Mouse (Mus musculus): ENCODE data around the gene Src. TPM values are rescaled to one million over a fixed set of nuclear protein-coding genes. Genes with fewer than 3 reads are reported as not detected.
"Not testable (repeated sequence)": the region's sequence is repeated elsewhere in the genome, so short reads cannot be mapped to it uniquely, and the experiment has no call there.

Gene Src
- 14.8 and 18.5 TPM in 2 replicates for polyA plus RNA-seq (2015; fragmentation: Nextera tagmentation; extraction: Ambion mirVana)

DNA sequence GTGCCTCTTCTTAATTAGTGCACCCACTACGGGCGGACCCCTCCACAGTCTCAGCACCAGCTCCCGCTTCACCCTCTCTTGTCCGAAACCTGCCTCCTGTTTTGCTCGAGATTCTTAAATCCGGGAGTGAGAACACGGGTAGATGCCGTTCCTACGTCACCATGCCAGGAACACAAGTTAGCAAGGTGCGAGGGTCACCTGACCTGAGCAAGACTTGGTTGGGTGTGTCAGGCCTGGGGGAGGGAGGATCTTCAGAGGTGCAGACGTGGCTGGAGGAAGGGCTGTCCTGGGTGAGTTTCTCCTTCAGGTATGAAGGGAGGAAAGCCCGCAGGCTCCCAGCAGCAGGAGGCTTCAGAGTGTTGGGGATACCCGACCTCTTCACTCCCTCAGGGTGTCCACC is at the start of gene Src:
Gene Src (plus strand): TSS at position 239 of the 400 bp plus-strand sequence.
- Histone ChIP-seq H3K9ac (no peak within 1 kb of the TSS), H3K27ac (no peak within 1 kb of the TSS), H3K9me3 (no peaks in the 10 kb centered on the region), H3K4me2 (no peak within 1 kb of the TSS), H3K4me3 (no peak within 1 kb of the TSS), H3K36me3 (no peaks in the 10 kb centered on the region), H3K4me1 (peaks cover 22% of the 10 kb centered on the region), H3K27me3 (no peaks in the 10 kb centered on the region)
- ATAC-seq (ENCODE audit: insufficient number of reproducible peaks, low FRiP score, low TSS enrichment, low read depth) = no peak
- WGBS = 24% methylated on average over 13 of the region's 13 CpGs

DNA sequence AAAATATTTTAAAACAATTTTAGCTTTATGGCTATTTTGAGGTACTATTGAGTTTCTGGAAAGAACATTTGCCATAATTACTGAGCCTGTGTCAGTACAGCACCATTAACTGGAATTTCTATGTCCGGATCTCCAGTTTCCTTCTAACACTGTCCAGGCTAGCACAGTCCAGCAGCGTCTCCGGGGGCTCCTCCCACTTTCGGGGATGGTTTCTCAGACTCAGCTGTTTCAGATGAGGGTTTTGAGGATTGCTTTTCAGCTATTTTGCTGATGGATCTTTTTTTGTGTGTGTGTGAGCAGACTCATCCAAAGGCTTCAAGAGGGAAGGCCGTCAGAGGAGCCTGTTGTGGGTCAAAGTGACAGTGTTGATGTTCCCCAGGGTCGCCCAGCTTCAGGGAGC is 46.5 kb upstream of the Src start:
- ATAC-seq (ENCODE audit: insufficient number of reproducible peaks, low FRiP score, low TSS enrichment, low read depth) = no peak
- no peak overlapping the region for H3K4me2 ChIP-seq
- no peaks in the 10 kb centered on the region for H3K9me3 ChIP-seq
- peaks cover 8% of the 10 kb centered on the region; the same call in 1 of the 2 replicates for H3K36me3 ChIP-seq
- 68% methylated on average over 6 of the region's 6 CpGs for WGBS
- H3K4me1 ChIP-seq = peaks cover 34% of the 10 kb centered on the region
- H3K9ac ChIP-seq = no peak overlapping the region
- H3K27ac ChIP-seq = no peak overlapping the region
- no peaks in the 10 kb centered on the region for H3K27me3 ChIP-seq
- no peak overlapping the region for H3K4me3 ChIP-seq

DNA sequence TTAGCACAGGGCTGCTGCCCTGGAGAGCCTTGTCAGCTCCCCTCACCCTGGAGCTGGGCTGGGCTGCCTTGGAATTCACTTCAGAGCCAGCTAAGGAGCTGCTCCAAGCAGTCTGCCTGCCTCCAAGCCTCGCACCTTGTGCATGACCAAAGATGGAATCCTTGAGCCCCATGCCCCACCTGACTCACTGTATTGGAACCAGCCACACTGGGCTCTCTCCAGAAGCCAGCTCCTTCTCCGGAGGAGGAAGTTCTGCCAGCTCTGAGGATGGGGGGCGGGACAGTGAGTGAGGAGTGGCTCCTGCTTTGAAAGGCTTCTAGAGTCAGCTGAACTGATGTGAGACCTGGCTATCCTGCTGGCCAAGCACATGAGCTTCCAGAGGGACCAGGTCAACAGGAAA is 44.6 kb upstream of the Src start:
- Histone ChIP-seq H3K4me2 (no peak overlapping the region), H3K27me3 (no peaks in the 10 kb centered on the region), H3K27ac (no peak overlapping the region), H3K36me3 (peaks cover 8% of the 10 kb centered on the region; the same call in 1 of the 2 replicates), H3K9me3 (no peaks in the 10 kb centered on the region), H3K9ac (no peak overlapping the region), H3K4me1 (peaks cover 21% of the 10 kb centered on the region), H3K4me3 (no peak overlapping the region)
- 0 out of 2 replicates have a peak, but pooled peaks have one; percentile 35 for ATAC-seq (ENCODE audit: insufficient number of reproducible peaks, low FRiP score, low TSS enrichment, low read depth)
- 80% methylated on average over 3 of the region's 3 CpGs for WGBS

DNA sequence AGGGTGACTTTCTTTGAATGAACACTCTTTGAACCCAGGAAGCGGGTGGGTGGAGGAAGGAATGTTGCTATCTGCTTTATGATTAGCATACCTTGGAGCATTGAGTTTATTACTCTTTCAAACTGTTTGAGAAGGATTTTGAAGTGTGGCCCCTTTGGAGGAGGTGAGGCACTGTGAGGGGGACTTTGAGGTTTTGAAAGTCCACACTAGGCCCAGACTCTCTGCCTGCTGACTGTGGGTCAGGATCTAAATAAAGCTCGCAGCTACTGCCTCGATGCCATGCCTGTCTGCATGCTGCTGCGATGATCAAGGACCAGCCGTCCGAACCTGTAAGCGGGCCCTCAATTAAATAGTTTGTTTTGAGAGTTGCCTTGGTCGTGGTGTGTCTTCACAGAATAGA is 43.2 kb upstream of the Src start:
- no peak for ATAC-seq (ENCODE audit: insufficient number of reproducible peaks, low FRiP score, low TSS enrichment, low read depth)
- Histone ChIP-seq H3K4me2 (no peak overlapping the region), H3K27ac (no peak overlapping the region), H3K27me3 (no peaks in the 10 kb centered on the region), H3K36me3 (peaks cover 21% of the 10 kb centered on the region), H3K9me3 (no peaks in the 10 kb centered on the region), H3K4me1 (peaks cover 20% of the 10 kb centered on the region), H3K4me3 (no peak overlapping the region), H3K9ac (no peak overlapping the region)
- WGBS = 49% methylated on average over 8 of the region's 8 CpGs

DNA sequence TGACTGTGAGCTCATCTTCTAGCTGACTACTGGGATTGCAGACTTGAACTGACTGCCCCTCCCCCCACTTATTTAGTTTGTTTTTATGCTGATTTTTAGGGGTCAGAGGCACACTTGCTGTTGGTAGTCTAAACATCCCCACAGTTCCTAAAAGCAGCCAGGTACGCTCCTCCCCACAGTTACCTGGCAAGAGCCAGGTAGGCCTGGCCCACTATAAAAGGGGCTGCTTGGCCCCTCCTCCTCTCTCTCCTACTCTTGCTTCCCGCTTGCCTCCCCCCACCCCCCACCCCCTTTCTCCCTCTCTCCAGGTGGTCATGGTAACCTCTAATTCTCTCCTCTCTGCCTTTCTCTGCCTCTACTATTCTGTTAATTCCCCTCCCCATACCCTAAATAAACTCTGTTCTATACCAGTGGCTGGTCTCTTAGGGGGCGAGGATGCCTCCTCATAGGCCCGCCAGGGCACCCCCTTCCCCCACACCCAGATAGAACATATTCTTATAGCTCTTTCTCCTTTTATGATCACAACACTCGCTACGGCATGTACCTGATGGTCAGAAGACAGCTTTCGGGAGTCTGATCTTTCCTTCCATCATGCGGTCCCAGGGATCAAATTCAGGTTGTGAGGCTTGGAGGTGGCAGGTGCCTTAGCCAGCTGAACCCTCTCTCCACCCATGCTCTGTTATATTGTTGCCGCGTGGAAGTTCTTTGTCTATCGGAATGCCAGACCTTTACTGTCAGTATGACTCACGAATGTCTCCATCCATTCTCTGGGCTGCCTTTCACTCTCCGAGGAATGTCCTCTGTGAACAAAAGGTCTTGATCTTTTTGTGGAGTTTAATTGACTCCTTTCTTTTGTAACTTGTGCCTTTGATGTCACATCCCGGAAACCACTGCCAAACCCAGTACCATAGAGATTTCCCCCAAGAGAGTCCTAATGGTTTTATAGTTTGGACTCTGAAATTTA is 42.2 kb upstream of the Src start:
- WGBS = 36% methylated on average over 14 of the region's 14 CpGs
- peaks cover 20% of the 10 kb centered on the region for H3K4me1 ChIP-seq
- no peaks in the 10 kb centered on the region for H3K27me3 ChIP-seq
- peaks cover 27% of the 10 kb centered on the region for H3K36me3 ChIP-seq
- H3K4me3 ChIP-seq = no peak overlapping the region
- H3K4me2 ChIP-seq = no peak overlapping the region
- no peak overlapping the region for H3K9ac ChIP-seq
- H3K9me3 ChIP-seq = no peaks in the 10 kb centered on the region
- peak overlapping the region; percentile 11; the same call in 1 of the 2 replicates for H3K27ac ChIP-seq
- ATAC-seq (ENCODE audit: insufficient number of reproducible peaks, low FRiP score, low TSS enrichment, low read depth) = no peak

DNA sequence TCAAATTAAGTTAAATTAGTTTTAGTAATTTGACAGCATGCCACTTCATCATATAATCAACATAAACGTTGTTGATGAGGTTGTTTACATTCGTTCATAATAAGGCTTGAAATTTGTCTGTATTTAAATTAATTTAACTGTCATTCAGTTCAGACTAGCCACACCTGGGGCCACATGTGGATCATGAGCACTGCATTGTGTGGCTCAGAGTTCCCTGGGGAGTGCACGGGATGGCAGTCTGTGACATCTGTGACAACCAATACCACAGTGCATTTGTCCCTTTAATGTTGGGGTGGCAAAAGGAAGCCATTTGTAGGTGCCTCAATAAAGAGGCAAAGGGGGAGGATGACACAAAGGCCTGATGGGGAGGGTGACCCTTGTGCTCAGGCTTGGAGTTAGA is 41.2 kb upstream of the Src start:
- Histone ChIP-seq H3K9ac (no peak overlapping the region), H3K27me3 (no peaks in the 10 kb centered on the region), H3K4me3 (no peak overlapping the region), H3K36me3 (peaks cover 29% of the 10 kb centered on the region), H3K9me3 (no peaks in the 10 kb centered on the region), H3K27ac (no peak overlapping the region), H3K4me2 (no peak overlapping the region), H3K4me1 (peaks cover 20% of the 10 kb centered on the region)
- WGBS = 59% methylated on average over 3 of the region's 3 CpGs
- no peak for ATAC-seq (ENCODE audit: insufficient number of reproducible peaks, low FRiP score, low TSS enrichment, low read depth)

DNA sequence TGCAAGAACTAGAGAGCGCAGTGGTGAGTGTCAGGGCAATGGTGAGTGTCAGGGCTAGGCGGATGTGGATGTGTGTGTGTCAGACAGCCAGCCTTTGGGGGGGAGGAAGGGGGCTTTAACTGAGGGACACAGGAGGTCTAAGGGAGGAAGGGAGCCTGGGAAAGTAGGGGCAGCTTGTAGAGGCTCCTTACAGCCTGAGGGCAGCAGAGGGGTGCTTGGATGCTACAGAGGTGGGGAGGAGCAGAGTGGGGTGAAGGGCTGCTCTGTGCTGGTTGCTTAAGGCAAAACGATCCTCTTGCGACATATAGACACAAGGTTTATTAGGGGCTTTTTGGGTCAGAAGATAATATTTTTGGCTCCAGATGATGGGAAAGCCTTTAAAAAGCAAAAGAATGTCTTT is 33.4 kb upstream of the Src start:
- Histone ChIP-seq H3K27me3 (no peaks in the 10 kb centered on the region), H3K4me1 (peaks cover 6% of the 10 kb centered on the region), H3K27ac (peak overlapping the region; percentile 11; the same call in 1 of the 2 replicates), H3K4me2 (no peak overlapping the region), H3K9ac (no peak overlapping the region), H3K9me3 (no peaks in the 10 kb centered on the region), H3K4me3 (no peak overlapping the region), H3K36me3 (peaks cover 36% of the 10 kb centered on the region)
- WGBS = 66% methylated on average over 4 of the region's 4 CpGs
- no peak for ATAC-seq (ENCODE audit: insufficient number of reproducible peaks, low FRiP score, low TSS enrichment, low read depth)

DNA sequence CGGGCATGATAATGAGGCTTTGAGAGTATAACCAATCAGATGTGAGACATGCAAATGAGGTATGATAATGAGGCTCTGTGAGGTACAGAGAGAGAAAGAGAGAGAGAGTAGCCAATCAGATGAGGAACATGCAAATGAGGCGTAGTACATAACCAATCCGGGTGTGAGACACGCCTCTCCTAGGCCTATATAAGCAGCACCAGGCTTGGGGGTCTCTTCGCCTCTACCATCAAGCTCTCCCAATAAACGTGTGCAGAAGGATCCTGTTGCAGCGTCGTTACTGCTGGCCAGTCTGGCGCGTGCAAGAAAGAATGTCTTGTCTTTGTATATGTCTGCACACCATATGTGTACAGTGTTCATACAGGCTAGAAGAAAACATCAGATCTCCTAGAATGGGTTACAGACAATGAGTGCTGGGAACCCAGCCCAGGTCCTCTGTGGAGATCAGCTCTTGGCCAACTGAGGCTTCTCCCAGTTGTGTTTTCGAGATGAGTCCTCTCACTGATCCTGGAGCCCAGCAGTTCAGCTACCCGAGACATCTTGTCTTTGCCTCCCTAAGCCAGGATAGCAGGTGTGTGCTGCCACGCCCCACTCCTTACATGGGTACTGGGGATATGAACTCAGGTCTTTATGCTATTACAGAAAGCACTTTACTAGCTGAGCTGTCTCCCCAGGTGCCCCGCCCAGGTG is 29.2 kb upstream of the Src start:
- not testable (repeated sequence) for H3K27ac ChIP-seq; H3K9me3 ChIP-seq; ATAC-seq (ENCODE audit: insufficient number of reproducible peaks, low FRiP score, low TSS enrichment, low read depth); H3K4me3 ChIP-seq; H3K4me2 ChIP-seq; H3K4me1 ChIP-seq; H3K9ac ChIP-seq; H3K27me3 ChIP-seq
- H3K36me3 ChIP-seq = peaks cover 26% of the 10 kb centered on the region
- 90% methylated on average over 14 of the region's 14 CpGs for WGBS

DNA sequence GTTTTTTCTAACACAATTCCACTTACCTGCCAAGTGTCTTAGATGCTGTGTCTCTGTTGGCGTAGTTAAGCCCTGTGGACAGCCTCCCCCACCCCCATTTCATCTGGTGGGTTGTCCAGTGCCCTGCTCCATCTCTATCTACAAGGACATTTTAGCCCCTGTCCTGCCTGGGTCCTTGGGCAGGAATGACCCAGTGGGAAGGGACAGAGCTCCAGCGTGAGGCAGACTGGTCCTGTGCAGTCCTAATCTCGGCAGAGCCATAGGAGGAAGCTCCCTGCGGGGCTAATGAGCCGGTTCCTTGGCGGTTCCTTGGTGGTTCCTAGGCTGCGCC is 28.7 kb upstream of the Src start:
- Histone ChIP-seq H3K4me1 (peaks cover 5% of the 10 kb centered on the region), H3K9me3 (no peaks in the 10 kb centered on the region), H3K9ac (no peak overlapping the region), H3K27me3 (no peaks in the 10 kb centered on the region), H3K27ac (no peak overlapping the region), H3K4me3 (no peak overlapping the region), H3K4me2 (no peak overlapping the region), H3K36me3 (peaks cover 25% of the 10 kb centered on the region)
- WGBS = 83% methylated on average over 7 of the region's 7 CpGs
- no peak for ATAC-seq (ENCODE audit: insufficient number of reproducible peaks, low FRiP score, low TSS enrichment, low read depth)

DNA sequence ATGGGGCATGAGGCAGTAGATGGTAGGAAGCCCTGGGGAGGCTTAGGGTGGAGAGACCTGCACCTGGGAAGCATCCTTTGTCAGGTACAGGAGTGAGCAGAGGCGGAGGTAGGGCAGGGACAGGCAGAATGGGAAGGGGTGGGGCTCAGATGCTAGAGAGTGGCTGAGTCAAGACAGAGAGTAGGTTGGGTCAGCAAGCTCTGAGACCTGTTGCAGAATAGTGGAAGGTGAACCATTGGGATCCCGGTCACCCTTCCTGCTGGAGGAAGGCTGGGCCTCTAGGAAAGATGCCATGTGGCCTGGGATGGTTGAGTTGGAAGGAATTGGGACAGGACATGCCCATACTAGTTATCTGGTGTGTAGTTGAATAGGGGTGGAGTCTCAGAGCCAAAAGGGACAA is 25.9 kb upstream of the Src start:
- WGBS = 89% methylated on average over 2 of the region's 2 CpGs
- ATAC-seq (ENCODE audit: insufficient number of reproducible peaks, low FRiP score, low TSS enrichment, low read depth) = no peak
- Histone ChIP-seq H3K4me2 (no peak overlapping the region), H3K36me3 (peaks cover 37% of the 10 kb centered on the region), H3K27me3 (no peaks in the 10 kb centered on the region), H3K4me1 (no peaks in the 10 kb centered on the region), H3K9ac (no peak overlapping the region), H3K9me3 (no peaks in the 10 kb centered on the region), H3K4me3 (no peak overlapping the region), H3K27ac (no peak overlapping the region)

DNA sequence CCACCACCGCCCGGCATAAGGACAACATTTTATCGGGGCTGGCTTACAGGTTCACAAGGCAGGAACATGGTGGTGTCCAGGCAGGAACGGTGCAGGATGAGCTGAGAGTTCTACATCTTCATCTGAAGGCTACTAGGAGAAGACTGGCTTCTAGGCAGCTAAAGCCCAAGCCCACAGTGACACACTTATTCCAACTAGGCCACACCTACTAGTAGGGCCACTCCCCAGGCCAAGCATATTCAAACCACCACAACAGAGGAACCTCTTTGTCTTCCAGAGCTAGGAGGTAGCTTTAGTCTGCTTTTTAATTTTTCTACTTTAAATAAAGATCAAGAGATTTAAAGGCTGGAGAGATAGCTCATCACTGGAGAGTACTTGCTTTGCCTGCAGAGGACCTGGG is 24.7 kb upstream of the Src start:
- ATAC-seq (ENCODE audit: insufficient number of reproducible peaks, low FRiP score, low TSS enrichment, low read depth) = no peak
- no peaks in the 10 kb centered on the region for H3K9me3 ChIP-seq
- no peak overlapping the region for H3K9ac ChIP-seq
- H3K4me1 ChIP-seq = no peaks in the 10 kb centered on the region
- H3K27me3 ChIP-seq = no peaks in the 10 kb centered on the region
- no peak overlapping the region for H3K27ac ChIP-seq
- H3K36me3 ChIP-seq = peaks cover 48% of the 10 kb centered on the region
- H3K4me2 ChIP-seq = no peak overlapping the region
- no peak overlapping the region for H3K4me3 ChIP-seq
- WGBS = 94% methylated on average over 4 of the region's 4 CpGs

DNA sequence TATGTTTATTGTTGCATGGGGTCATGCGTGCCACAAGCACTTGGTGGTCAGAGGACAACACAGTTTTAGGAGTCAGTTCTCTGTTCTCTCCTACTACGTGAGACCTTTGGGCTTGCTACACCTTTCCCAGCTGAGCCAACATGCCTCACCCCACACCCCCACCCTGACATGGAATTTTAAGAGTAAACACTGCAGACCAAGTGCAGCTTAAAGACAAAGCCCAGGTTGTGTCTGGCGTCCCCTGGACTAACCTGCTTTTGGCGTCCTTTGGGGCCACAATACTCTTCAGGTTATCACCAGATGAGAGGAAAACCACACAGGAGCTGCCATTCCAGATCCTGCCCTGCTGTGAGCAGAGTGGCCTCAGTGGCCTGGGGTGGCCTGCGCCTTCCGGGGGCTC is 23.4 kb upstream of the Src start:
- 75% methylated on average over 6 of the region's 6 CpGs for WGBS
- no peak overlapping the region for H3K4me2 ChIP-seq
- H3K9ac ChIP-seq = no peak overlapping the region
- ATAC-seq (ENCODE audit: insufficient number of reproducible peaks, low FRiP score, low TSS enrichment, low read depth) = no peak
- no peak overlapping the region for H3K27ac ChIP-seq
- H3K4me3 ChIP-seq = no peak overlapping the region
- H3K9me3 ChIP-seq = no peaks in the 10 kb centered on the region
- no peaks in the 10 kb centered on the region for H3K4me1 ChIP-seq
- peaks cover 46% of the 10 kb centered on the region for H3K36me3 ChIP-seq
- H3K27me3 ChIP-seq = no peaks in the 10 kb centered on the region

Measured in limb, embryonic 15.5 days (tissue).